Mouse (Mus musculus): ENCODE measurements around the gene Srebf1. TPM values are rescaled to one million over a fixed set of nuclear protein-coding genes. Genes with fewer than 3 reads are reported as not detected.

Gene Srebf1
- polyA plus RNA-seq, 1 experiment from 2014 or later: 50.9 TPM

DNA sequence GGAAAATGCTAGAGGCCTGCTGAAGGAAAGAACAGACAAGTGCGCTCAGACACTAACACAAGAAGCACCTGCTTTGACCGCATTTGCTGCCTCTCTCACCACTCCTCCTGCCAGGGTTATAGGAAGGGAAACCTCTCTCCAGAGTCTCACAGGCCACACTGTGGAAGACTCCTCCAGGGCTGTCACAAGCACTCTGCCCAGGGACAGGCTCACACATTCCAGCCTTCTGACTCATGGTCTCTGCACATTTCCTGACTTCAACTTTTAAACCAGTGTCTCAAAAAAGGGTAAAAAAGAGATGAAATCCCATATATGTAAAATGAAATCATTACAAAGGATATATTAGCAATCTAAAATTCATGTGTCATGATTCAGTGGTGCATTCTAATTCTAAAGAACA, 31.2 kb upstream of the Srebf1 start:
- peaks cover 34% of the 10 kb centered on the region for H3K4me1 ChIP-seq (replicated peaks)
- H3K9ac ChIP-seq: no peak overlapping the region
- H3K27me3 ChIP-seq: no peaks in the 10 kb centered on the region
- peaks cover 22% of the 10 kb centered on the region for H3K36me3 ChIP-seq
- H3K9me3 ChIP-seq: no peaks in the 10 kb centered on the region
- no peak for ATAC-seq (ENCODE audit: low FRiP score, low read depth)
- H3K4me2 ChIP-seq: no peak overlapping the region
- no peak overlapping the region for H3K27ac ChIP-seq (replicated peaks)
- 94% methylated on average over 2 of the region's 2 CpGs for WGBS
- H3K4me3 ChIP-seq: no peak overlapping the region

DNA sequence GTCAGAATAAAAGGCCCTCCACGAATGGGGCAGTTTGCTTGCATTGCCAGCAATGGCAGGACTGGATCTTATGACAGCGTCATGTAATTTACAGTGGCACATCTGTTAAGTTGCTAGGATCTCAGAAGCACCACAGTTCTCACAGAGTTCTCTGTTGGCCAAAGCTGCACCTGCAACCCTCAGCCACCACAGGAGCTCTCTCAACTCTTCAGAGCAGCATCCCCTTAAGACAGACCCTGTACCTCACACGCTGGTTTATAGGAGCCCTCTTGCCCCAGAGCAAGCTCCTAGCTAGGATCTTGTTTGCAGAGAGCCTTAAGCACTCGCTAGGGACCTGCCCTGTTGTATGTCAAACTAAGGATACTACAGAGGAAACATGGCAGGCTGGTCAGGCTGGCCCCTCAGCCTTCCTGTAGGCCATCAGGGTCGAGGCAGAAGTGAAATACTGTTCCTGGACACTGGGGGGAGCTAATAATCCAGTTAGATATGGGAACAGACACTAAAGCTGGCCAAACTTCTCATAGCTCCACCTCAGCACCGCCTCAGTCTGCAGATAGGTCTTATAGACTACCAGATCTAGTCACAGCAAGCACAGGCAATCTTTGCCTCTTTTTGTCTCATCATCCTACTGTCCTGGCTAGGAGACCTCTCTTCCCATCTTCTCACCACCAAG, 28.7 kb upstream of the Srebf1 start:
- Histone ChIP-seq H3K9ac (no peak overlapping the region), H3K27ac (replicated peaks) (no peak overlapping the region), H3K4me1 (replicated peaks) (peaks cover 23% of the 10 kb centered on the region), H3K4me2 (no peak overlapping the region), H3K4me3 (no peak overlapping the region), H3K9me3 (no peaks in the 10 kb centered on the region), H3K36me3 (peaks cover 13% of the 10 kb centered on the region), H3K27me3 (no peaks in the 10 kb centered on the region)
- WGBS: 61% methylated on average over 6 of the region's 6 CpGs
- no peak for ATAC-seq (ENCODE audit: low FRiP score, low read depth)

DNA sequence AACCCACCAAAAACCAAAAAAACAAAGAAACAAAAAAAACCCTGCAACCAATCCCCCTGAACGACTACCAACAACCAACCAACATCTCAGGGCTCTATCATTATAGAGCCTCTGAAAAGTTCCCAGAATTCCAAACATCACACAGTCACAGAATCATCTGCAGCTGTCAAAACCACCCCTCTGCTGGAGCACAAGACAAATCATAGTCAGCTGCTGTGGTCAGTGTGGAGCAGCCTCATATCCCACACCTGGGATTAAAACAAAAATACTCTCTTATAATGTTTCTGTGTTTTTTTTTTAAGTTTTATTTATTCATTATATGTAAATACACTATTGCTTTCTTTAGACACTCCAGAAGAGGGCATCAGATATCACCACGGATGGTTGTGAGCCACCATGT, 27.5 kb upstream of the Srebf1 start:
- H3K9ac ChIP-seq: no peak overlapping the region
- no peaks in the 10 kb centered on the region for H3K27me3 ChIP-seq
- peaks cover 19% of the 10 kb centered on the region for H3K36me3 ChIP-seq
- no peaks in the 10 kb centered on the region for H3K9me3 ChIP-seq
- peaks cover 14% of the 10 kb centered on the region for H3K4me1 ChIP-seq (replicated peaks)
- no peak overlapping the region for H3K4me2 ChIP-seq
- 87% methylated on average over 2 of the region's 2 CpGs for WGBS
- no peak overlapping the region for H3K27ac ChIP-seq (replicated peaks)
- no peak for ATAC-seq (ENCODE audit: low FRiP score, low read depth)
- H3K4me3 ChIP-seq: no peak overlapping the region

DNA sequence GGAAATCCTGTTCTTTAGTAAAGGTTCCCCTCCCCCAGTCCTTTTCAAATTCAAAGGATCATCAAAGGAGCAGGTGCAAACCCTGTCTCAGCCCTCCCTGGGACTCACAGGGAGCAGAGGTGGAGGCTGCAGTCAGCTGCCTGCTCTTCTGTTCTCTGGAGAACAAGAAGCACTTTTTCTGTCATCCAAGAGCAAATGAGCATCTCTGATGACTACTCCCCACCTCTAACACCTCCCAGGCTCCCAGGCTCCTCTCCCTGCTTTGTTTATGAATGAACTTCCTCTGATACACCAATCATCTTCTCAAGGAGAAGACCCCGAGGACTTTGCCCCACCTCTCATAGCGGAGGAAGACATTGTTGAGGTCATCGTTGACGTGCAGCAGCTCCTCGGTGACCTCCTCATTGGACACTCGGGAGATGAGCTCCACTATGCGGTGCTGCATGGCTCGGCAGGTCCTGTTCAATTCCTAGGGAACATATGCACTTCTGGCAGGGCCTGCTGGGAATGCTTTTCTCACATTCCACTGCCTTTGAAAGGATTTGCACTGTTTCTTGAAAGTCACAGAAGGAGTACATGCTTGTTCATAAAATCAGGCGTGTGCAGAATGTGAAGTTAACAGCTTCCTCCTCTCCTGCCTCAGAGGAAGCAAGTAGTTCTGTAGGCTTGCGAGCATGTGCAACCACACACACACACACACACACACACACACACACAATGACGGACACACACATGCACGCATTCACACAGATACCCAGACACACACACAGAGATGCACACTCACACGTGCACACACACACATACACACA, 26.4 kb upstream of the Srebf1 start:
- no peak overlapping the region for H3K4me2 ChIP-seq
- H3K4me1 ChIP-seq (replicated peaks): peaks cover 14% of the 10 kb centered on the region
- peak overlapping the region; percentile 17; the same call in 1 of the 2 replicates for H3K27ac ChIP-seq (replicated peaks)
- ATAC-seq (ENCODE audit: low FRiP score, low read depth): no peak
- H3K4me3 ChIP-seq: no peak overlapping the region
- H3K27me3 ChIP-seq: no peaks in the 10 kb centered on the region
- H3K9me3 ChIP-seq: no peaks in the 10 kb centered on the region
- 32% methylated on average over 13 of the region's 13 CpGs for WGBS
- no peak overlapping the region for H3K9ac ChIP-seq
- H3K36me3 ChIP-seq: peaks cover 23% of the 10 kb centered on the region

DNA sequence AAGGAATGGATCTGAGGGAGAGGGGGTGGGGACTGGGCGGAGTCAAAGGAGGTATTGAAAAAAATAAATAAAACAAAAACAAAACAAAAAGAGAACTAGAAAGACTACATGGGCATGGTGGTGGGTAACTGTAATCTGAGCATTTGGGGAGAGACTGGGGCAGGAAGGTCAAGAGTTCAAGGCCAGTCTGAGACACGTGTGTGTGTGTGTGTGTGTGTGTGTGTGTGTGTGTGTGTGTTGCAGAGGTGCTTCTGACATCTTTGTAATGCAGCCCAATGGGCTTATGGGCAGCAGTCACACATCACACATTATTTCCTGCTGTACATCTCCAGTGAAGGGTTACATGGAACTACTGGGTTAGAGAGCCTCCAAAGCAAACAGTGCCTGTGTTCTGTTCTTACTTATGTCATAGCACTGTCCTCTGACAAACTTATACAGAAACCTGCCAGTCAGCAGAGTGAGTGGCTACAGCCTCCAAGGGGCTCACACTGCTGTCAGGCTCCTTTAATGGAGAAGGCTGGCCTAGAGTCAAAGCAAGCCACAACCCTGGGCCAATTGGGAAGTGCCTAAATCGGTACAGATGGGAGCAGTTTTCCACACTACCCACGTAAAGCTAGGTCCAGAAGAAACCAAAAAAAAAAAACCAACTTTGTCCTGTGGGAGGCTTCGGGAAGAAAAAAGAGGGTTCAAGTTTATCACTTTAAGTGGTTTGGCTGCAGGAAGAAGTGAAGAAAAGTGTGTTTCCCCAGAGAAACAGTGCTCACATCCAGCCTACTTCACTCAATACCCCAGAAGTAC, 25.6 kb upstream of the Srebf1 start:
- peaks cover 14% of the 10 kb centered on the region for H3K4me1 ChIP-seq (replicated peaks)
- H3K27me3 ChIP-seq: no peaks in the 10 kb centered on the region
- WGBS: 50% methylated on average over 5 of the region's 5 CpGs
- no peak for ATAC-seq (ENCODE audit: low FRiP score, low read depth)
- H3K4me3 ChIP-seq: no peak overlapping the region
- no peaks in the 10 kb centered on the region for H3K9me3 ChIP-seq
- H3K9ac ChIP-seq: no peak overlapping the region
- no peak overlapping the region for H3K27ac ChIP-seq (replicated peaks)
- H3K4me2 ChIP-seq: no peak overlapping the region
- H3K36me3 ChIP-seq: peaks cover 23% of the 10 kb centered on the region

- H3K9me3 ChIP-seq: no peaks in the 10 kb centered on the region
- no peak overlapping the region for H3K4me2 ChIP-seq
- peaks cover 29% of the 10 kb centered on the region for H3K36me3 ChIP-seq
- H3K4me3 ChIP-seq: no peak overlapping the region
- H3K4me1 ChIP-seq (replicated peaks): peaks cover 14% of the 10 kb centered on the region
- no peaks in the 10 kb centered on the region for H3K27me3 ChIP-seq
- ATAC-seq (ENCODE audit: low FRiP score, low read depth): no peak
- no peak overlapping the region for H3K27ac ChIP-seq (replicated peaks)
- H3K9ac ChIP-seq: no peak overlapping the region
Measured at GRCm38 (mm10) chr11:60246077-60246476, 23.7 kb upstream of the Srebf1 start.

GRCm38 (mm10) chr11:60244503-60245143, 22.2 kb upstream of the Srebf1 start:
- H3K4me1 ChIP-seq (replicated peaks): peaks cover 14% of the 10 kb centered on the region
- WGBS: 71% methylated on average over 11 of the region's 11 CpGs
- H3K36me3 ChIP-seq: peaks cover 33% of the 10 kb centered on the region
- no peak overlapping the region for H3K4me2 ChIP-seq
- H3K9ac ChIP-seq: no peak overlapping the region
- H3K4me3 ChIP-seq: no peak overlapping the region
- H3K27me3 ChIP-seq: no peaks in the 10 kb centered on the region
- H3K27ac ChIP-seq (replicated peaks): no peak overlapping the region
- no peaks in the 10 kb centered on the region for H3K9me3 ChIP-seq
- no peak for ATAC-seq (ENCODE audit: low FRiP score, low read depth)

GRCm38 (mm10) chr11:60240509-60240908, 18.1 kb upstream of the Srebf1 start:
- H3K36me3 ChIP-seq: peaks cover 37% of the 10 kb centered on the region
- ATAC-seq (ENCODE audit: low FRiP score, low read depth): no peak
- 87% methylated on average over 4 of the region's 4 CpGs for WGBS

GRCm38 (mm10) chr11:60235351-60235750, 13.0 kb upstream of the Srebf1 start:
- Histone ChIP-seq H3K9me3 (no peaks in the 10 kb centered on the region), H3K4me2 (no peak overlapping the region), H3K27ac (replicated peaks) (no peak overlapping the region), H3K36me3 (peaks cover 11% of the 10 kb centered on the region), H3K4me1 (replicated peaks) (peaks cover 9% of the 10 kb centered on the region; the same call in 1 of the 2 replicates), H3K4me3 (no peak overlapping the region), H3K9ac (no peak overlapping the region), H3K27me3 (no peaks in the 10 kb centered on the region)
- WGBS: 85% methylated on average over 5 of the region's 5 CpGs
- ATAC-seq (ENCODE audit: low FRiP score, low read depth): no peak

More at GRCm38 (mm10) chr11:60240509-60240908, 18.1 kb upstream of the Srebf1 start:
- H3K9ac ChIP-seq: no peak overlapping the region
- no peaks in the 10 kb centered on the region for H3K27me3 ChIP-seq
- H3K9me3 ChIP-seq: no peaks in the 10 kb centered on the region
- H3K4me3 ChIP-seq: no peak overlapping the region
- H3K4me2 ChIP-seq: no peak overlapping the region
- H3K4me1 ChIP-seq (replicated peaks): no peaks in the 10 kb centered on the region
- H3K27ac ChIP-seq (replicated peaks): no peak overlapping the region

GRCm38 (mm10) chr11:60233235-60233634, 10.9 kb upstream of the Srebf1 start:
- 0 out of 2 replicates have a peak, but pooled peaks cover 10% of the 10 kb centered on the region for H3K36me3 ChIP-seq
- no peak for ATAC-seq (ENCODE audit: low FRiP score, low read depth)

GRCm38 (mm10) chr11:60232441-60233058, 10.2 kb upstream of the Srebf1 start:
- Histone ChIP-seq H3K9ac (no peak overlapping the region), H3K36me3 (0 out of 2 replicates have a peak, but pooled peaks cover 10% of the 10 kb centered on the region), H3K9me3 (no peaks in the 10 kb centered on the region), H3K4me1 (replicated peaks) (peaks cover 9% of the 10 kb centered on the region; the same call in 1 of the 2 replicates), H3K27me3 (no peaks in the 10 kb centered on the region), H3K27ac (replicated peaks) (no peak overlapping the region), H3K4me3 (no peak overlapping the region), H3K4me2 (no peak overlapping the region)
- ATAC-seq (ENCODE audit: low FRiP score, low read depth): no peak
- 78% methylated on average over 14 of the region's 14 CpGs for WGBS

More at GRCm38 (mm10) chr11:60233235-60233634, 10.9 kb upstream of the Srebf1 start:
- Histone ChIP-seq H3K9ac (no peak overlapping the region), H3K9me3 (no peaks in the 10 kb centered on the region), H3K4me2 (no peak overlapping the region), H3K27me3 (no peaks in the 10 kb centered on the region), H3K4me3 (no peak overlapping the region), H3K27ac (replicated peaks) (0 out of 2 replicates have a peak overlapping the region, but pooled peaks have one; percentile 10), H3K4me1 (replicated peaks) (peaks cover 9% of the 10 kb centered on the region; the same call in 1 of the 2 replicates)
- 46% methylated on average over 8 of the region's 8 CpGs for WGBS
